Mouse (Mus musculus): Measurements from ENCODE around the gene Cttnbp2. TPM values are rescaled to one million over a fixed set of nuclear protein-coding genes. Genes with fewer than 3 reads are reported as not detected.
A peak's percentile ranks its signal among the peaks of the same experiment; 100 is the strongest.

Cttnbp2 gene
- 14.5 and 15.0 TPM in 2 replicates for polyA plus RNA-seq (2015; fragmentation: Nextera tagmentation; extraction: Ambion mirVana)

GRCm38 (mm10) chr6:18514480-18515352 lies at the start of gene Cttnbp2:
TSS of gene Cttnbp2 (minus strand) at chr6:18514843.
- Histone ChIP-seq H3K4me2 (ENCODE audit: low read depth, low read length) (peak within 1 kb of the TSS; percentile 95), H3K4me3 (replicated peaks; ENCODE audit: low read length) (peak within 1 kb of the TSS; percentile 81), H3K9me3 (replicated peaks; ENCODE audit: control insufficient read depth, low read length) (no peaks in the 10 kb centered on the region), H3K36me3 (ENCODE audit: control insufficient read depth, insufficient read depth, low read length) (no peaks in the 10 kb centered on the region), H3K27ac (ENCODE audit: low read length) (peak within 1 kb of the TSS; percentile 14; the same call in 1 of the 2 replicates), H3K9ac (ENCODE audit: low read length) (peak within 1 kb of the TSS; percentile 84), H3K27me3 (ENCODE audit: control insufficient read depth, insufficient read depth, low read length) (no peaks in the 10 kb centered on the region), H3K4me1 (ENCODE audit: control insufficient read depth, insufficient read depth, low read length) (peaks cover 17% of the 10 kb centered on the region)
- ATAC-seq (ENCODE audit: insufficient read depth, low FRiP score) = peak; percentile 95
- WGBS = 1% methylated on average over 69 of the region's 70 CpGs

- no peak for ATAC-seq (ENCODE audit: insufficient read depth, low FRiP score)
- H3K4me3 ChIP-seq (replicated peaks; ENCODE audit: low read length) = no peak overlapping the region
- H3K9me3 ChIP-seq (replicated peaks; ENCODE audit: control insufficient read depth, low read length) = no peaks in the 10 kb centered on the region
- H3K9ac ChIP-seq (ENCODE audit: low read length) = no peak overlapping the region
- H3K4me2 ChIP-seq (ENCODE audit: low read depth, low read length) = no peak overlapping the region
- no peaks in the 10 kb centered on the region for H3K4me1 ChIP-seq (ENCODE audit: control insufficient read depth, insufficient read depth, low read length)
- H3K27me3 ChIP-seq (ENCODE audit: control insufficient read depth, insufficient read depth, low read length) = no peaks in the 10 kb centered on the region
- WGBS = 78% methylated on average over 1 of the region's 1 CpGs
- no peaks in the 10 kb centered on the region for H3K36me3 ChIP-seq (ENCODE audit: control insufficient read depth, insufficient read depth, low read length)
- no peak overlapping the region for H3K27ac ChIP-seq (ENCODE audit: low read length)
Measured at GRCm38 (mm10) chr6:18559019-18559418, 44.4 kb upstream of the Cttnbp2 start.

GRCm38 (mm10) chr6:18547516-18548465 lies 33.1 kb upstream of the Cttnbp2 start:
- Histone ChIP-seq H3K27me3 (ENCODE audit: control insufficient read depth, insufficient read depth, low read length) (0 out of 2 replicates have a peak, but pooled peaks cover 3% of the 10 kb centered on the region), H3K36me3 (ENCODE audit: control insufficient read depth, insufficient read depth, low read length) (no peaks in the 10 kb centered on the region), H3K4me3 (replicated peaks; ENCODE audit: low read length) (no peak overlapping the region), H3K9me3 (replicated peaks; ENCODE audit: control insufficient read depth, low read length) (no peaks in the 10 kb centered on the region), H3K27ac (ENCODE audit: low read length) (no peak overlapping the region), H3K4me1 (ENCODE audit: control insufficient read depth, insufficient read depth, low read length) (no peaks in the 10 kb centered on the region), H3K4me2 (ENCODE audit: low read depth, low read length) (peak overlapping the region; percentile 24), H3K9ac (ENCODE audit: low read length) (no peak overlapping the region)
- no peak for ATAC-seq (ENCODE audit: insufficient read depth, low FRiP score)
- 54% methylated on average over 24 of the region's 24 CpGs for WGBS

GRCm38 (mm10) chr6:18543878-18544277 lies 29.2 kb upstream of the Cttnbp2 start:
- H3K4me2 ChIP-seq (ENCODE audit: low read depth, low read length) = no peak overlapping the region
- H3K9ac ChIP-seq (ENCODE audit: low read length) = no peak overlapping the region
- 62% methylated on average over 2 of the region's 2 CpGs for WGBS
- no peak for ATAC-seq (ENCODE audit: insufficient read depth, low FRiP score)
- 0 out of 2 replicates have a peak, but pooled peaks cover 3% of the 10 kb centered on the region for H3K27me3 ChIP-seq (ENCODE audit: control insufficient read depth, insufficient read depth, low read length)
- no peak overlapping the region for H3K4me3 ChIP-seq (replicated peaks; ENCODE audit: low read length)
- no peak overlapping the region for H3K27ac ChIP-seq (ENCODE audit: low read length)
- no peaks in the 10 kb centered on the region for H3K36me3 ChIP-seq (ENCODE audit: control insufficient read depth, insufficient read depth, low read length)
- no peaks in the 10 kb centered on the region for H3K4me1 ChIP-seq (ENCODE audit: control insufficient read depth, insufficient read depth, low read length)
- H3K9me3 ChIP-seq (replicated peaks; ENCODE audit: control insufficient read depth, low read length) = no peaks in the 10 kb centered on the region

- Histone ChIP-seq H3K36me3 (ENCODE audit: control insufficient read depth, insufficient read depth, low read length) (no peaks in the 10 kb centered on the region), H3K4me3 (replicated peaks; ENCODE audit: low read length) (no peak overlapping the region), H3K9ac (ENCODE audit: low read length) (no peak overlapping the region), H3K4me1 (ENCODE audit: control insufficient read depth, insufficient read depth, low read length) (no peaks in the 10 kb centered on the region), H3K27ac (ENCODE audit: low read length) (no peak overlapping the region), H3K9me3 (replicated peaks; ENCODE audit: control insufficient read depth, low read length) (no peaks in the 10 kb centered on the region), H3K27me3 (ENCODE audit: control insufficient read depth, insufficient read depth, low read length) (no peaks in the 10 kb centered on the region), H3K4me2 (ENCODE audit: low read depth, low read length) (no peak overlapping the region)
- no peak for ATAC-seq (ENCODE audit: insufficient read depth, low FRiP score)
- 27% methylated on average over 4 of the region's 4 CpGs for WGBS
Measured at GRCm38 (mm10) chr6:18540396-18540795, 25.8 kb upstream of the Cttnbp2 start.

- no peaks in the 10 kb centered on the region for H3K9me3 ChIP-seq (replicated peaks; ENCODE audit: control insufficient read depth, low read length)
- no peak overlapping the region for H3K27ac ChIP-seq (ENCODE audit: low read length)
- no peak overlapping the region for H3K4me3 ChIP-seq (replicated peaks; ENCODE audit: low read length)
- no peak overlapping the region for H3K4me2 ChIP-seq (ENCODE audit: low read depth, low read length)
- no peak for ATAC-seq (ENCODE audit: insufficient read depth, low FRiP score)
- no peaks in the 10 kb centered on the region for H3K27me3 ChIP-seq (ENCODE audit: control insufficient read depth, insufficient read depth, low read length)
- no peak overlapping the region for H3K9ac ChIP-seq (ENCODE audit: low read length)
- no peaks in the 10 kb centered on the region for H3K36me3 ChIP-seq (ENCODE audit: control insufficient read depth, insufficient read depth, low read length)
- H3K4me1 ChIP-seq (ENCODE audit: control insufficient read depth, insufficient read depth, low read length) = no peaks in the 10 kb centered on the region
- 76% methylated on average over 3 of the region's 3 CpGs for WGBS
Measured at GRCm38 (mm10) chr6:18530394-18530793, 15.8 kb upstream of the Cttnbp2 start.

- H3K27ac ChIP-seq (ENCODE audit: low read length) = no peak overlapping the region
- H3K4me2 ChIP-seq (ENCODE audit: low read depth, low read length) = no peak overlapping the region
- no peaks in the 10 kb centered on the region for H3K27me3 ChIP-seq (ENCODE audit: control insufficient read depth, insufficient read depth, low read length)
- no peaks in the 10 kb centered on the region for H3K36me3 ChIP-seq (ENCODE audit: control insufficient read depth, insufficient read depth, low read length)
- H3K9me3 ChIP-seq (replicated peaks; ENCODE audit: control insufficient read depth, low read length) = no peaks in the 10 kb centered on the region
- no peak for ATAC-seq (ENCODE audit: insufficient read depth, low FRiP score)
- H3K4me3 ChIP-seq (replicated peaks; ENCODE audit: low read length) = no peak overlapping the region
- peaks cover 17% of the 10 kb centered on the region for H3K4me1 ChIP-seq (ENCODE audit: control insufficient read depth, insufficient read depth, low read length)
- no peak overlapping the region for H3K9ac ChIP-seq (ENCODE audit: low read length)
- WGBS = 59% methylated on average over 2 of the region's 2 CpGs
Measured at GRCm38 (mm10) chr6:18517626-18518025, 3.0 kb upstream of the Cttnbp2 start.

GRCm38 (mm10) chr6:18513611-18514473 lies 801 bp downstream of the Cttnbp2 start:
- H3K27ac ChIP-seq (ENCODE audit: low read length) = peak overlapping the region; percentile 14; the same call in 1 of the 2 replicates
- H3K4me3 ChIP-seq (replicated peaks; ENCODE audit: low read length) = peak overlapping the region; percentile 81
- H3K9ac ChIP-seq (ENCODE audit: low read length) = peak overlapping the region; percentile 84
- peaks cover 17% of the 10 kb centered on the region for H3K4me1 ChIP-seq (ENCODE audit: control insufficient read depth, insufficient read depth, low read length)
- 1% methylated on average over 28 of the region's 28 CpGs for WGBS
- ATAC-seq (ENCODE audit: insufficient read depth, low FRiP score) = no peak
- no peaks in the 10 kb centered on the region for H3K36me3 ChIP-seq (ENCODE audit: control insufficient read depth, insufficient read depth, low read length)
- no peaks in the 10 kb centered on the region for H3K9me3 ChIP-seq (replicated peaks; ENCODE audit: control insufficient read depth, low read length)
- H3K4me2 ChIP-seq (ENCODE audit: low read depth, low read length) = peak overlapping the region; percentile 95
- no peaks in the 10 kb centered on the region for H3K27me3 ChIP-seq (ENCODE audit: control insufficient read depth, insufficient read depth, low read length)
